In genomic region chr17:70521971-70522370, GRCm38 (mm10) we compare ENCODE assay signal across 8 mouse cellular contexts.
DNase-seq lines count a peak whose midpoint lies in the region; ATAC-seq and TF ChIP-seq lines count a peak whose summit lies in the region.

No protein-coding gene starts in this region.

- WGBS in lung, embryonic 16.5 days, result 27% methylated on average over 11 of the region's 11 CpGs
- 29% methylated on average over 11 of the region's 11 CpGs for WGBS in lung, postnatal 0 days
- WGBS in liver, postnatal 0 days (ENCODE audit: insufficient replicate concordance), result 33% methylated on average over 11 of the region's 11 CpGs

- H3K36me3 ChIP-seq in lung, embryonic 16.5 days (ENCODE audit: control insufficient read depth, insufficient read depth, low read length), result no peaks in the 10 kb centered on the region
- no peaks in the 10 kb centered on the region for H3K36me3 ChIP-seq in lung, postnatal 0 days (ENCODE audit: insufficient read depth, low read length)
- no peaks in the 10 kb centered on the region for H3K36me3 ChIP-seq in liver, postnatal 0 days (replicated peaks; ENCODE audit: insufficient read depth, low read length)

- no peak for TF ChIP-seq CTCF in lung, postnatal 0 days (IDR thresholded peaks at IDR 0.05)
- no peak for TF ChIP-seq CTCF in liver, postnatal 0 days (IDR thresholded peaks at IDR 0.05; ENCODE audit: low read depth)

- no peak overlapping the region for H3K4me3 ChIP-seq in lung, embryonic 16.5 days (ENCODE audit: low read length)
- H3K4me3 ChIP-seq in lung, postnatal 0 days (ENCODE audit: low read depth, low read length), result no peak overlapping the region
- H3K4me3 ChIP-seq in liver, postnatal 0 days (ENCODE audit: low read depth, low read length), result no peak overlapping the region

- TF ChIP-seq EP300 in lung, postnatal 0 days (IDR thresholded peaks at IDR 0.05), result no peak
- no peak for TF ChIP-seq EP300 in liver, postnatal 0 days (IDR thresholded peaks at IDR 0.05; ENCODE audit: low read depth)

- H3K9me3 ChIP-seq in lung, embryonic 16.5 days (ENCODE audit: control insufficient read depth, low read length), result no peaks in the 10 kb centered on the region
- no peaks in the 10 kb centered on the region for H3K9me3 ChIP-seq in lung, postnatal 0 days (ENCODE audit: low read length)
- no peaks in the 10 kb centered on the region for H3K9me3 ChIP-seq in liver, postnatal 0 days (ENCODE audit: low read length)

- H3K4me1 ChIP-seq in lung, embryonic 16.5 days (replicated peaks; ENCODE audit: control insufficient read depth, insufficient read depth, low read length), result no peaks in the 10 kb centered on the region
- no peaks in the 10 kb centered on the region for H3K4me1 ChIP-seq in lung, postnatal 0 days (ENCODE audit: insufficient read depth, low read depth, low read length)
- H3K4me1 ChIP-seq in liver, postnatal 0 days (ENCODE audit: insufficient read depth), result no peaks in the 10 kb centered on the region

- peak; percentile 35 for DNase-seq in embryo, embryonic 10 days (ENCODE audit: low spot score)
- no peak for DNase-seq in embryo, embryonic 9.5 days (ENCODE audit: extremely low spot score)
- no peak for DNase-seq in lung, postnatal 0 days (ENCODE audit: low spot score)
- peak; percentile 40 to 61 for DNase-seq in layer of hippocampus, postnatal 10 days (ENCODE audit: low spot score in 2 of 2)
- peak; percentile 45 for DNase-seq in right cerebral cortex, postnatal 25 days
- DNase-seq in liver, postnatal 0 days, result no peak
- no peak for DNase-seq in kidney, adult 11 months

- H3K27ac ChIP-seq in lung, embryonic 16.5 days (ENCODE audit: low read length), result no peak overlapping the region
- no peak overlapping the region for H3K27ac ChIP-seq in lung, postnatal 0 days (ENCODE audit: low read length)
- H3K27ac ChIP-seq in liver, postnatal 0 days (ENCODE audit: low read depth), result no peak overlapping the region

- H3K27me3 ChIP-seq in lung, embryonic 16.5 days (ENCODE audit: control insufficient read depth, insufficient read depth, low read depth, low read length), result no peaks in the 10 kb centered on the region
- no peaks in the 10 kb centered on the region for H3K27me3 ChIP-seq in lung, postnatal 0 days (replicated peaks; ENCODE audit: insufficient read depth, low read length)
- H3K27me3 ChIP-seq in liver, postnatal 0 days (ENCODE audit: insufficient read depth, low read length), result no peaks in the 10 kb centered on the region

- peak overlapping the region; percentile 33 for H3K4me2 ChIP-seq in lung, embryonic 16.5 days (ENCODE audit: low read depth, low read length)
- no peak overlapping the region for H3K4me2 ChIP-seq in lung, postnatal 0 days (replicated peaks; ENCODE audit: low read depth, low read length)
- no peak overlapping the region for H3K4me2 ChIP-seq in liver, postnatal 0 days (ENCODE audit: low read depth, low read length)

- no peak for ATAC-seq in lung, embryonic 16.5 days (ENCODE audit: low read depth)
- ATAC-seq in lung, postnatal 0 days, result no peak
- no peak for ATAC-seq in liver, postnatal 0 days

- no peak overlapping the region for H3K9ac ChIP-seq in lung, embryonic 16.5 days (ENCODE audit: low read length)
- no peak overlapping the region for H3K9ac ChIP-seq in lung, postnatal 0 days (replicated peaks; ENCODE audit: low read depth)
- no peak overlapping the region for H3K9ac ChIP-seq in liver, postnatal 0 days (replicated peaks)

Comparison
In these comparisons a context has a peak if more than half of its experiments do, and no peak if none do; other contexts are left out.
1. DNase-seq: peak in embryo, embryonic 10 days (single experiment), layer of hippocampus, postnatal 10 days (2 of 2) and right cerebral cortex, postnatal 25 days (single experiment); none in embryo, embryonic 9.5 days (single experiment), lung, postnatal 0 days (single experiment), liver, postnatal 0 days (single experiment) and kidney, adult 11 months (single experiment).